Mouse (Mus musculus) heart, adult 2 months (tissue): ENCODE results near the gene Tnrc6a.

ENCODE experiments used
- CTCF ChIP-seq: fragments of 200-600 bp; IDR thresholded peaks from 2 replicates; pipeline ENCODE4 v1.8.1; 2022; ENCODE audit warnings: antibody characterized with exemption, mild to moderate bottlenecking, moderate library complexity
- POLR2A ChIP-seq: fragments of 200-500 bp; IDR thresholded peaks from 2 replicates; pipeline ENCODE4 v1.6.1; 2011; ENCODE audit warnings: mild to moderate bottlenecking, low read depth, low read length, control low read depth; ENCODE audit not compliant: insufficient read depth

- TF ChIP-seq POLR2A, result no peak
- TF ChIP-seq CTCF, result no peak
Observed at GRCm38 (mm10) chr7:123225159-123225558, 101.5 kb downstream of the Tnrc6a start.
